Mouse (Mus musculus) C2C12 (cell line): ENCODE measurements around the gene Olfr1392. TPM values are rescaled to one million over a fixed set of nuclear protein-coding genes. Genes with fewer than 3 reads are reported as not detected.

Experiments used
- H3K27me3 ChIP-seq: one replicate; pipeline ENCODE4 v1.6.1; 2011; ENCODE audit not compliant: control insufficient read depth, insufficient read depth, insufficient read length
- H3K36me3 ChIP-seq: one replicate; pipeline ENCODE4 v1.6.1; 2011; ENCODE audit not compliant: control insufficient read depth, insufficient read depth
- H3K4me3 ChIP-seq: one replicate; pipeline ENCODE4 v1.5.1; 2011; ENCODE audit warnings: mild to moderate bottlenecking, control low read depth; ENCODE audit not compliant: poor library complexity, insufficient read depth, severe bottlenecking
- H3K79me2 ChIP-seq: one replicate; pipeline ENCODE4 v1.6.1; 2011; ENCODE audit not compliant: control insufficient read depth, insufficient read depth
- H3K79me3 ChIP-seq: one replicate; pipeline ENCODE4 v1.6.1; 2011; ENCODE audit warnings: low read depth, control low read depth
- H3ac ChIP-seq: one replicate; pipeline ENCODE3; 2011; ENCODE audit warnings: low read depth; ENCODE audit not compliant: control insufficient read depth, insufficient read length
- CEBPB ChIP-seq: IDR thresholded peaks from one replicate; pipeline ENCODE4 v1.6.1; 2011; ENCODE audit warnings: low read depth, mild to moderate bottlenecking, control low read depth, moderate library complexity
- CTCF ChIP-seq: IDR thresholded peaks from one replicate; pipeline ENCODE4 v1.5.1; 2011; ENCODE audit not compliant: control insufficient read depth, insufficient read depth, insufficient read length
- FOSL1 ChIP-seq: IDR thresholded peaks from one replicate; pipeline ENCODE4 v1.8.0; 2011; ENCODE audit warnings: mild to moderate bottlenecking, low read length; ENCODE audit not compliant: poor library complexity, insufficient read depth, severe bottlenecking
- MAX ChIP-seq: IDR thresholded peaks from one replicate; pipeline ENCODE4 v1.6.1; 2011; ENCODE audit warnings: mild to moderate bottlenecking, control low read depth
- MYOD1 ChIP-seq: IDR thresholded peaks from one replicate; pipeline ENCODE4 v1.6.1; 2011; ENCODE audit warnings: low read depth; ENCODE audit not compliant: control insufficient read depth, insufficient read length
- MYOG ChIP-seq: IDR thresholded peaks from one replicate; pipeline ENCODE4 v1.6.1; 2011; ENCODE audit not compliant: control insufficient read depth, insufficient read length; ENCODE audit errors: extremely low read depth
- USF1 ChIP-seq: IDR thresholded peaks from one replicate; pipeline ENCODE4 v1.6.1; 2011; ENCODE audit warnings: low read depth, mild to moderate bottlenecking, control low read depth, moderate library complexity
- polyA plus RNA-seq: library from polyadenylated mRNA; unstranded; fragments of >200 nt; fragmentation: generic; extraction: Trizol; gene quantifications from one replicate; pipeline ENCODE4 v1.2.1, GENCODE M21; 2012; ENCODE audit warnings: missing spikeins

Olfr1392 gene
- polyA plus RNA-seq, 1 experiment, result not detected

DNA sequence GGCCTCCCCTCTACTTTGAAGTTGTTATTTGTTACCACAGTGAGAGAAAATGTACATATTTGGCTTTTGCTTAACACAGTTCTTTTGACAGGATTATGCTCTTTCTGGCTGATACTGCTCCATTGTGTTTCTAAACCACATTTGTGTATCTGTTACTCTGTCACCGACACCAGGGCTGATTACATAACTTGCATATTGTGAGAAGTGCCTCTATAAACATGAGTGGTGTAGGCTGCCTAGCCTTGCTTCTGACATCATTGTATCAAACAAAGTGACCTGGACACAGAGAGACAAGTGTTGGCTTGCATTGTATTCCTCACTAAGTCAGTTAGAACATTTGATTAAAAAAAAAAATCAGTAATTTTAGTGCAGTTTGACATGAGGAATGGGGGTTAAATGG lies 25.3 kb upstream of the Olfr1392 start:
- H3K79me2 ChIP-seq, result peaks cover 48% of the 10 kb centered on the region
- TF ChIP-seq FOSL1, result no peak
- no peak for TF ChIP-seq CTCF
- no peak for TF ChIP-seq MYOG
- no peak for TF ChIP-seq MYOD1
- no peak for TF ChIP-seq USF1
- TF ChIP-seq CEBPB, result no peak
- no peak for TF ChIP-seq MAX
- peaks cover 16% of the 10 kb centered on the region for H3K79me3 ChIP-seq
- H3K4me3 ChIP-seq, result no peak overlapping the region
- peaks cover 81% of the 10 kb centered on the region for H3K36me3 ChIP-seq
- H3K27me3 ChIP-seq, result no peaks in the 10 kb centered on the region
- no peak overlapping the region for H3ac ChIP-seq

DNA sequence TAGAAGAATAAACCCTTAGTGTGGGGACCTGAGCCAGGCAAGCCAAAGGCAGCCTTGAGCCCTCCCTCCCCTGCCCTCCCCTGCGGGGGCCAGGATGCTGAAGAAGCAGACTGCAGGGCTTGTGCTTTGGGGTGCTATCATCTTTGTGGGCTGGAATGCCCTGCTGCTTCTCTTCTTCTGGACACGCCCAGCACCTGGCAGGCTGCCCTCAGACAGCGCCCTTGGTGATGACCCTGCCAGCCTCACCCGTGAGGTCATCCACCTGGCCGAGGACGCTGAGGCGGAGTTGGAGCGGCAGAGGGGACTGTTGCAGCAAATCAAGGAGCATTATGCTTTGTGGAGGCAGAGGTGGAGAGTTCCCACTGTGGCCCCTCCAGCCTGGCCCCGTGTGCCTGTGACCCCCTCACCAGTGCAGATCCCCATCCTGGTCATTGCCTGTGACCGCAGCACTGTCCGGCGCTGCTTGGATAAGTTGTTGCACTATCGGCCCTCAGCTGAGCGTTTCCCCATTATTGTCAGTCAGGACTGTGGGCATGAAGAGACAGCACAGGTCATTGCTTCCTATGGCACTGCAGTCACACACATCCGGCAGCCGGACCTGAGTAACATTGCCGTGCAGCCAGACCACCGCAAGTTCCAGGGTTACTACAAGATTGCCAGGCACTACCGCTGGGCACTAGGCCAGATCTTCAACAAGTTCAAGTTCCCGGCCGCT lies 24.3 kb upstream of the Olfr1392 start:
- H3K4me3 ChIP-seq, result no peak overlapping the region
- H3K79me2 ChIP-seq, result peaks cover 40% of the 10 kb centered on the region
- H3K36me3 ChIP-seq, result peaks cover 72% of the 10 kb centered on the region
- H3ac ChIP-seq, result no peak overlapping the region
- peaks cover 11% of the 10 kb centered on the region for H3K79me3 ChIP-seq
- no peak for TF ChIP-seq MAX
- TF ChIP-seq MYOG, result no peak
- no peak for TF ChIP-seq MYOD1
- TF ChIP-seq FOSL1, result no peak
- no peak for TF ChIP-seq CEBPB
- TF ChIP-seq USF1, result no peak
- TF ChIP-seq CTCF, result no peak
- H3K27me3 ChIP-seq, result no peaks in the 10 kb centered on the region

- Histone ChIP-seq H3K36me3 (peaks cover 67% of the 10 kb centered on the region), H3K79me3 (peaks cover 11% of the 10 kb centered on the region), H3K27me3 (no peaks in the 10 kb centered on the region), H3ac (no peak overlapping the region), H3K79me2 (peaks cover 38% of the 10 kb centered on the region), H3K4me3 (no peak overlapping the region)
- TF ChIP-seq MYOD1, result no peak
- TF ChIP-seq CTCF, result no peak
- no peak for TF ChIP-seq MAX
- no peak for TF ChIP-seq FOSL1
- TF ChIP-seq CEBPB, result no peak
- no peak for TF ChIP-seq MYOG
- no peak for TF ChIP-seq USF1
Measured at GRCm38 (mm10) chr11:49261313-49261855, 23.7 kb upstream of the Olfr1392 start.

DNA sequence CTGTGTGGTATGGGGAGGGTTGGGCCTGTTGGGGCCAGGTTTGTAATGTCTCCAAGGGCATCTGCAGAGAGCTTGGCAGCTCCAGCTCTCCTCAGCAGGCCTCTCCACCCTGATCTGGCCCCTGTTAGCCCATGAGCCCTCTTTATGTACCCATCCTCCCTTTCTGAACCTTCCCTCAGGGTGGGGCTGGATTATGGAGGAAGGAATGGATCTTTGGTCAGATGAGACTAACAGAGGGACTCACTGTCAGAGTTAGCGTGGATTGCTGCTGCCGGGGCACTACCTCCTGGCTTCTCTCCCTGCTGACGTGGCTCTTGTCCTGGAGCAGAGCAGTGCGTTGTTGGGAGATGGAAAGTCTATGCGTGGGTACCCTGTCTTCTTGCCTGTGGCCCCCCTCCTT lies 22.8 kb upstream of the Olfr1392 start:
- Histone ChIP-seq H3K79me3 (peaks cover 7% of the 10 kb centered on the region), H3K79me2 (peaks cover 38% of the 10 kb centered on the region), H3K27me3 (no peaks in the 10 kb centered on the region), H3K36me3 (peaks cover 58% of the 10 kb centered on the region), H3K4me3 (no peak overlapping the region), H3ac (no peak overlapping the region)
- TF ChIP-seq MYOD1 (no peak), CEBPB (no peak), FOSL1 (no peak), MAX (no peak), USF1 (no peak), MYOG (no peak), CTCF (no peak)

DNA sequence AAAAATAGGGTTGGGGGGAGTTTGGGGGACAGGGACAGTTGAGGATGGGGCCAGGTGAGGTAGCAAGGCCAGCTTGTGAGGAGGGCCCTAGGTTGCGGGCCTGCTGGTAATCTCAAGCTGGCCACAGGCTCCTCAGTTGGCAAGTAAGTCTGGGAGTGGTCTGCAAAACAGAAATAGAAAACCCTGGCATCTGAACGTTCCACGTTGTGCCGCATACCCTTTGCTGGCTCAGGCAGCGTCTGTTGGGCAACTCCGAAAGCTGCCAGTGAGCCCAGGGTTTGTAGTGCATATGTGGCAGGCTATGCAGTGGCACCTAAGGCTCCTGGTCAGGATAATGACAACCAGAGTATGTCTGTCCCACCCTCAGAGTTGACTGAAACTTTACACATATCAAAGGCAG lies 21.9 kb upstream of the Olfr1392 start:
- Histone ChIP-seq H3K4me3 (no peak overlapping the region), H3K79me3 (peaks cover 7% of the 10 kb centered on the region), H3K27me3 (no peaks in the 10 kb centered on the region), H3ac (no peak overlapping the region), H3K79me2 (peaks cover 38% of the 10 kb centered on the region), H3K36me3 (peaks cover 51% of the 10 kb centered on the region)
- TF ChIP-seq USF1 (no peak), CEBPB (no peak), CTCF (no peak), FOSL1 (no peak)

DNA sequence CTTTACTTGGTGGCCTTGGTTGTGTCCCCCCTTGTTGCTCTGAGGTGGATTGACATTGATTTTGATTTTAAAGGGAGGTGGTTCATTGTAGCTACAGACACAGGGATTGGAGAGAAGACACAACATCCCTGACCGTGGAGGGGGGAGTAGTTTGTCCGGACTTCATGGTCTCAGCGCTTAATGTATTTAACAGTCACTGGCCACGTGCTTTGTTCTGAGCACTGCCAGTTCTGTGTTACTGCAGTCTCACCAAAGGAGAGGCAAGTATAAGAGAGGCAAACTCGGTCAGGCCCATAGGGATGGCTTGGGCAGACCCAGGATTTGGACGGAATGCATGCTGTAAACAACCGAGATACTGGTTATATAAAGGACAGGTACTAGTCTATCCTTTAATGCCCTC lies 21.0 kb upstream of the Olfr1392 start:
- H3K36me3 ChIP-seq, result peaks cover 42% of the 10 kb centered on the region
- H3K79me2 ChIP-seq, result peaks cover 29% of the 10 kb centered on the region
- TF ChIP-seq CTCF, result no peak
- TF ChIP-seq USF1, result no peak
- no peak for TF ChIP-seq FOSL1
- no peak for TF ChIP-seq MYOD1
- H3K4me3 ChIP-seq, result no peak overlapping the region
- H3K79me3 ChIP-seq, result peaks cover 4% of the 10 kb centered on the region
- no peak overlapping the region for H3ac ChIP-seq
- H3K27me3 ChIP-seq, result no peaks in the 10 kb centered on the region
